Mouse (Mus musculus) ES-E14 (cell line): ENCODE data around the gene Sptb. TPM values are rescaled to one million over a fixed set of nuclear protein-coding genes. Genes with fewer than 3 reads are reported as not detected.

ENCODE experiments used
- DNase-seq: peaks from one replicate; pipeline ENCODE4 v3.0.0-alpha.2; 2013; ENCODE audit warnings: low read depth, low spot score
- H3K27ac ChIP-seq: 2 replicates; pipeline ENCODE4 v1.5.1; 2012; ENCODE audit warnings: low read depth, mild to moderate bottlenecking, low read length, moderate library complexity, mixed read lengths; ENCODE audit not compliant: poor library complexity, insufficient read depth, severe bottlenecking
- H3K36me3 ChIP-seq: 2 replicates; pipeline ENCODE4 v1.6.1; 2012; ENCODE audit warnings: mild to moderate bottlenecking, low read length, moderate library complexity, mixed read lengths; ENCODE audit not compliant: control insufficient read depth, poor library complexity, insufficient read depth, severe bottlenecking
- H3K4me1 ChIP-seq, 2 experiments: fragments of 150-350 bp in 1 of 2; sonication (generic) in 1 of 2; 2 replicates each; pipeline ENCODE4 v1.6.1; 2012; ENCODE audit warnings: low read length in 2 of 2, mild to moderate bottlenecking in 1 of 2, mixed read lengths in 1 of 2; ENCODE audit not compliant: control insufficient read depth in 2 of 2, insufficient read depth in 2 of 2, poor library complexity in 1 of 2
- H3K4me3 ChIP-seq, 2 experiments: fragments of 150-350 bp in 1 of 2; sonication (generic) in 1 of 2; 2 replicates each; pipeline ENCODE4 v1.5.1; 2012; ENCODE audit warnings: low read length in 2 of 2, low read depth in 1 of 2, mild to moderate bottlenecking in 1 of 2, mixed read lengths in 1 of 2; ENCODE audit not compliant: insufficient read depth in 1 of 2, poor library complexity in 1 of 2, severe bottlenecking in 1 of 2
- H3K9ac ChIP-seq: 2 replicates; pipeline ENCODE4 v1.6.1; 2012; ENCODE audit warnings: low read depth, mild to moderate bottlenecking, low read length, mixed read lengths; ENCODE audit not compliant: poor library complexity, insufficient read depth, severe bottlenecking
- H3K9me3 ChIP-seq: fragments of 150-350 bp; sonication (generic); 2 replicates; pipeline ENCODE4 v1.6.1; 2012; ENCODE audit warnings: low read depth, mild to moderate bottlenecking, low read length; ENCODE audit not compliant: control insufficient read depth, insufficient read depth
- CHD2 ChIP-seq: IDR thresholded peaks from 2 replicates; pipeline ENCODE4 v1.6.1; 2014; ENCODE audit warnings: mild to moderate bottlenecking, low read depth, low read length, inconsistent platforms
- HCFC1 ChIP-seq: IDR thresholded peaks from 2 replicates; pipeline ENCODE4 v1.6.1; 2012; ENCODE audit warnings: low read length, inconsistent platforms, borderline replicate concordance; ENCODE audit not compliant: insufficient read depth
- MAFK ChIP-seq: IDR thresholded peaks from 2 replicates; pipeline ENCODE4 v1.6.1; 2014; ENCODE audit warnings: mild to moderate bottlenecking, low read depth, low read length, inconsistent platforms; ENCODE audit not compliant: insufficient read depth
- ZC3H11A ChIP-seq: IDR thresholded peaks from 2 replicates; pipeline ENCODE4 v1.6.1; 2012; ENCODE audit warnings: low read depth, mild to moderate bottlenecking, inconsistent platforms, low read length, borderline replicate concordance
- ZNF384 ChIP-seq: IDR thresholded peaks from 2 replicates; pipeline ENCODE4 v1.6.1; 2012; ENCODE audit warnings: low read depth, low read length, inconsistent platforms
- in situ Hi-C, 2 experiments: fragments of 600-800 bp; cut with MboI; formaldehyde crosslinking; loops; one replicate each; pipeline ENCODE4 v1.15.1; 2025; ENCODE audit warnings: low sequenced_read_pairs in 2 of 2, inconsistent platforms in 1 of 2; ENCODE audit not compliant: unreplicated experiment in 2 of 2
- total RNA-seq: library from RNA; depleted of rRNA; stranded (reverse); fragments of 300-350 nt; gene quantifications from 2 replicates; pipeline ENCODE4 v1.2.3, GENCODE M21; 2012

The Sptb gene
- total RNA-seq, 1 experiment = 3.6 TPM

DNA sequence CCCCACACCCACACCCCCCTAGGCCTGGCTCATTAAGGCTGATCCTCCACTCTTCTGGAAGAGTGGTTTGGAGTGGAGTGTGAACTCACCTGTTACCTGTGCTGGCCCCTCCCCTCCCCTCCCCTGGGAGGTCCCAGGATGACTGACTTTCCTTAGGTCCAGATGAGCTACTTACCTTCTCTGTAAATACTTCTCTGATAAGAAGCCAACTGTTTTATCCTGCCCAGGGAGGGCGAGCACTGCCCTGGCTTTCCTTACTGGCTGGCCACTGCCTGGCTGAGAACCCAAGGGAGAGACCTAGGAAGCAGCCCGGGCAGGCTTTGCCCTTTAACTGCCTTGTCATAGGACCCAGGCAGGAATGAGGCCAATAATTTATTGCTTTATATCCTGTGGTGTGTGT lies 131.9 kb downstream of the Sptb start:
- Histone ChIP-seq H3K9ac (no peak overlapping the region), H3K9me3 (no peaks in the 10 kb centered on the region), H3K36me3 (peaks cover 53% of the 10 kb centered on the region), H3K4me3 (no peak overlapping the region), H3K4me1 (peaks cover 0 to 2% of the 10 kb centered on the region in 2 experiments; a peak in 1 of 4 replicates), H3K27ac (no peak overlapping the region)
- in situ Hi-C loops = no loop called here
- TF ChIP-seq MAFK = no peak
- TF ChIP-seq ZC3H11A = no peak
- no peak for TF ChIP-seq ZNF384
- TF ChIP-seq CHD2 = no peak
- no peak for TF ChIP-seq HCFC1
- no peak for DNase-seq

DNA sequence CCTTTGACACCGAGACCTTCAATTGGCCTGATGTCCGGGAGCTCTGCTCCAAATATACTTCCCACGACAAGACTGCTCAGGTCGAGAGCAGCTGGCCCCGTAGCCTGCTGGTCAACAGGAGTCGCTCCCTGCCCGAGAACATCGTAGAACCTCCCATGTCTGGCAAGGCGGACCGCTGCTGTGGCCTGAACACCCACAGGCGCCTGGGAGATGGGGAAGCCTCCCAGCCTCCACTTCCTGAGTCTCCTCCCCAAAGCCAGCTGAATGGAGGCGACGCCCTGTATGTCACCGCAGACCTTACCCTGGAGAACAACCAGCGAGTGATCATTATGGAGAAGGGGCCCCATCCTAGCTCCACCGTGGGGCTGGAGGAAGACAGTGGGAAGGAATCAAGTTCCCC lies 132.5 kb downstream of the Sptb start:
- H3K36me3 ChIP-seq = peaks cover 59% of the 10 kb centered on the region
- TF ChIP-seq CHD2 (no peak), MAFK (no peak), ZNF384 (no peak), ZC3H11A (no peak), HCFC1 (no peak)

DNA sequence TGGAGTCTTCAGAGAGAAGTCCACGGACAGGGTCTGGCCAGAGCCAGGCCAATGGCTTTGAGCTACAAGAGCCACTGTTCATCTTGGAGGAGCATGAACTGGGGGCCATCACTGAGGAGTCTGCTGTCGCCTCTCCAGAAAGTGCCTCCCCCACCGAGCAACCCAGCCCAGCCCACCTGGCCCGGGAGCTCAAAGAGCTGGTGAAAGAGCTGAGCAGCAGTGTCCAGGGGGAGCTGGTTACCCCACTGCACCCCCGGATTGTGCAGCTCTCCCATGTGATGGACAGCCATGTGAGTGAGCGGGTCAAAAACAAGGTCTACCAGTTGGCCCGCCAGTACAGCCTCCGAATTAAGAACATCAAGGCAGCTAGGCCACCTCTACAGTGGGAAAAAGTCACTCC lies 133.5 kb downstream of the Sptb start:
- Histone ChIP-seq H3K36me3 (peaks cover 68% of the 10 kb centered on the region), H3K4me3 (no peak overlapping the region), H3K9ac (no peak overlapping the region), H3K4me1 (peaks cover 0 to 7% of the 10 kb centered on the region in 2 experiments; a peak in 1 of 4 replicates), H3K9me3 (no peaks in the 10 kb centered on the region), H3K27ac (no peak overlapping the region)
- DNase-seq = no peak
- no peak for TF ChIP-seq HCFC1
- no peak for TF ChIP-seq ZNF384
- no peak for TF ChIP-seq ZC3H11A
- TF ChIP-seq CHD2 = no peak
- TF ChIP-seq MAFK = no peak
- in situ Hi-C loops = no loop called here

More for the DNA sequence above, 132.5 kb downstream of the Sptb start:
- no peak for DNase-seq
- in situ Hi-C loops = no loop called here
- H3K9me3 ChIP-seq = no peaks in the 10 kb centered on the region
- H3K4me3 ChIP-seq = no peak overlapping the region
- no peak overlapping the region for H3K9ac ChIP-seq
- H3K4me1 ChIP-seq = no peaks in the 10 kb centered on the region
- H3K27ac ChIP-seq = no peak overlapping the region

DNA sequence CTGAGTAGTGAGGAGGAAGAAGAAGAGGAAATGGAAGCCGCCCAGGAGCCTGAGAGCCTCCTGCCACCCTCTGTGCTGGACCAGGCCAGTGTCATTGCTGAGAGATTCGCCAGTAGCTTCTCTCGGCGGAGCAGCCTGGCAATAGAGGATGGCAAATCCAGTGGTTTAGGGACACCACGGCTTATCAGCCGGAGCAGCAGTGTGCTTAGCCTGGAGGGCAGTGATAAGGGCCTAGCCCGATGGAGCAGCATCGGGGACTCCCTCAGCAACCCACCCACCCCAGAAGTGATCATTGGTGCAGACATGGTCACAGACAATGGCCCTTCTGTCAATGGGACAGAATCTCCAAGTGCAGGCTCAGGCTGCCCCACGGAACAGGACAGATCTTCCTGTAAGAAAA lies 134.3 kb downstream of the Sptb start:
- Histone ChIP-seq H3K4me3 (no peak overlapping the region), H3K9me3 (no peaks in the 10 kb centered on the region), H3K36me3 (peaks cover 70% of the 10 kb centered on the region), H3K27ac (no peak overlapping the region), H3K4me1 (peaks cover 0 to 12% of the 10 kb centered on the region in 2 experiments; a peak in 2 of 4 replicates), H3K9ac (no peak overlapping the region)
- TF ChIP-seq ZNF384 = no peak
- TF ChIP-seq CHD2 = no peak
- TF ChIP-seq MAFK = no peak
- no peak for TF ChIP-seq HCFC1
- no peak for TF ChIP-seq ZC3H11A
- no peak for DNase-seq
- in situ Hi-C loops = no loop called here

DNA sequence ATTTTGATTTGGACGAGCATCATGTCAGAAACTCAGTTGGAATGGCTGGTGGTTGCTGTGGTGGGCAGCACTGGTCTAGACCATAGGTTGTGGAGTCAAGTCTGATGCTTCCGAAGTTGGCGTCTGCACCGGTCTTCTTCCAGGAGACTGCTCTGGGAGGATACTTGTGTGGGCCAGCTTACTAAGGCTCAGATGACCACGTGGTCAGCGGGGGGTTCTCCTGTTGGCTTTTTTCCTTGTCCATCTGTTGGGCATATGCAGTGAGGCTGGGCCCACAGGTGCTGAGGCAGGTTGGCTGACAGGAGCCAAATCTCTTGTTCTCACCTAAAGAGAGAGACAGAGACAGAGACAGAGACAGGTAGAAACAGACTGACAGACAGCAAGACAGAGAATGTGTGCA lies 135.5 kb downstream of the Sptb start:
- no peak for TF ChIP-seq ZC3H11A
- no peak for TF ChIP-seq CHD2
- TF ChIP-seq MAFK = no peak
- TF ChIP-seq ZNF384 = no peak
- no peak for TF ChIP-seq HCFC1
- H3K36me3 ChIP-seq = peaks cover 70% of the 10 kb centered on the region
- no peaks in the 10 kb centered on the region for H3K9me3 ChIP-seq
- H3K4me3 ChIP-seq = no peak overlapping the region
- no peak overlapping the region for H3K9ac ChIP-seq
- in situ Hi-C loops = no loop called here
- no peak for DNase-seq
- H3K4me1 ChIP-seq = peaks cover 2 to 19% of the 10 kb centered on the region in 2 experiments; a peak in 2 of 4 replicates
- H3K27ac ChIP-seq = no peak overlapping the region
